Mouse (Mus musculus): ENCODE results near the gene Ccdc15.
A peak's percentile ranks its signal among the peaks of the same experiment; 100 is the strongest.

The Ccdc15 gene

DNA sequence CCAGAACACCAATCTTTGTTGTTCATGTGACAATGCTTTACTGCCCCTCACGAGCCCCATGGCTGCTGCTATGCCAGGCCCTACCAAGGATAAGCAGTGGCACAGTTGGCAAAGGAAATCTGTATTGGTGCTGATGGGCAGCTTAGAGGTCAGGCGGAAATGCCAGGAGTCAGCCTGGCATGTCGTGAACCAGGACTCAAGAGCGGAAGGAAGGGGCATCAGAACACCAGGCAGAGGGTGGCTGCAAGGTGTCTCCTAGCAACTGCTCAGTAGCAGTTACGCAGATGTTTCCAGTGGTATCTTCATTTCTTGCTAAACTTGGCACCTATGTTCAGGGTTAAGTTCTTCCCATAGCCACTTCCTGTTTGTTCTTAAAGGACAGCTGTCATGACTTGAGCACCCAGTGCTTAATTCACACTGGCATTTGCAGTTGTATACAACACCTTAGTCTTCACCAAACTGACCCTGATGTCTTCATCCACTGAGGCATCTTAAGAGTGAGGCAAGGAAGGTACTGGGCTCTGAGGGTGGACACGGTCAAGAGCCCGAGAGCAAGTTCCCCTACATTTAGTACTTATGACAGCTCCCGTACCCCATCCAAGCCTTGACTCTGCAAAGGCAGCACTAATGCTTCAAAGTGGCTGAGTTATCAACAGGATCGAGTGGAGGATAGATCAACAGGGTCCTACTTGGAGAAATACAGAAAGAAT lies 117.6 kb downstream of the Ccdc15 start:
- no peak for DNase-seq

DNA sequence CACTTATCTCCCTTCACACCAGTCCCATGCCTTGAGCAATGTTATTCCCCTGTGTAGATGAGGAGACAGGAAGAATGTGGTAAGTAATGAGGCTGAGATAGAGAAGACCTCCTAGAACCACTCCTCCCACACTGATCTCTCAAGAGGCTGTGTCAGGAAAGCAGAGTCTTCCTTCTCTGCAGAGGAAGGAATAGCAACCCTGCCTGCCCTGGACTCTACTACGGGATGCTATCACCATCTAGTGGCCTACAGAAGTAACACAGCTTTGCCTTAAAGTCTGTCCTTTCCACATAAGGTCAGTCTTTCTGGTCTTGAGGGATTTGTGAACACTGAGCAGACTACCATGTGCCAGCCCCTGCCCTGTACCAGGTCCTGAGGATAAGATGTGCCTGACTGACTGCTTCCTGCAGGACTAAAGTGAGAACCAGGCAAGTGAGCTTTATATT lies 118.3 kb downstream of the Ccdc15 start:
- DNase-seq: peak; percentile 50

Measured in right cerebral cortex, postnatal 14 days (tissue).